Mouse (Mus musculus) stomach, postnatal 0 days (tissue): Measurements from ENCODE around the gene Teddm2.

Experiments used
- CTCF ChIP-seq: IDR thresholded peaks from 2 replicates; pipeline ENCODE4 v1.5.1; 2016; ENCODE audit warnings: antibody characterized with exemption, low read depth, mild to moderate bottlenecking, moderate library complexity
- EP300 ChIP-seq: optimal IDR thresholded peaks from 2 replicates; pipeline ENCODE3; 2016; ENCODE audit warnings: antibody characterized with exemption

DNA sequence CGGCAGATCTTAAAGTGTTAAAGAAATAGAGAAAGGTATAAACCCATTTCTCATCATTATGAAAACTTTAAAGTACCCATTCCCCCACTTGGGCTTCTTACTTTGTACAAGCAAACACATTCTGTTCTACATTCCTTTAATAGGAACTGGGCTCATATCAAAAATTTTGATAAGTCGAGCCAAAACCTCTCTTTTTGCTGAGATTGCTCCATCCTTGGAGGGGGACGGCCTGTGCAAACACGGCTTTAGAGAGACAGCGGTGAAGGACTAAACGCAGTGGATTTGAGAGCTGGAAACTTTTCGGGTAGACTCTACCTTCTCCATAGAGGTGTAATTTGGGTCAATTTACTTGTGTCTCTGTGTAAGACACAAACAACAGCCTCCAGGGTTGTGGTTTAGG, 97.3 kb downstream of the Teddm2 start:
- TF ChIP-seq CTCF (no peak), EP300 (no peak)
